Mouse (Mus musculus) left cerebral cortex, adult 9 months (tissue): ENCODE results near the gene Atg10.
"Not testable (repeated sequence)": the region's sequence is repeated elsewhere in the genome, so short reads cannot be mapped to it uniquely, and the experiment has no call there.

Source experiments
- DNase-seq, 2 experiments: peaks; one replicate each; pipeline ENCODE4 v3.0.0; 2022; ENCODE audit warnings: low spot score in 2 of 2

The Atg10 gene

DNA sequence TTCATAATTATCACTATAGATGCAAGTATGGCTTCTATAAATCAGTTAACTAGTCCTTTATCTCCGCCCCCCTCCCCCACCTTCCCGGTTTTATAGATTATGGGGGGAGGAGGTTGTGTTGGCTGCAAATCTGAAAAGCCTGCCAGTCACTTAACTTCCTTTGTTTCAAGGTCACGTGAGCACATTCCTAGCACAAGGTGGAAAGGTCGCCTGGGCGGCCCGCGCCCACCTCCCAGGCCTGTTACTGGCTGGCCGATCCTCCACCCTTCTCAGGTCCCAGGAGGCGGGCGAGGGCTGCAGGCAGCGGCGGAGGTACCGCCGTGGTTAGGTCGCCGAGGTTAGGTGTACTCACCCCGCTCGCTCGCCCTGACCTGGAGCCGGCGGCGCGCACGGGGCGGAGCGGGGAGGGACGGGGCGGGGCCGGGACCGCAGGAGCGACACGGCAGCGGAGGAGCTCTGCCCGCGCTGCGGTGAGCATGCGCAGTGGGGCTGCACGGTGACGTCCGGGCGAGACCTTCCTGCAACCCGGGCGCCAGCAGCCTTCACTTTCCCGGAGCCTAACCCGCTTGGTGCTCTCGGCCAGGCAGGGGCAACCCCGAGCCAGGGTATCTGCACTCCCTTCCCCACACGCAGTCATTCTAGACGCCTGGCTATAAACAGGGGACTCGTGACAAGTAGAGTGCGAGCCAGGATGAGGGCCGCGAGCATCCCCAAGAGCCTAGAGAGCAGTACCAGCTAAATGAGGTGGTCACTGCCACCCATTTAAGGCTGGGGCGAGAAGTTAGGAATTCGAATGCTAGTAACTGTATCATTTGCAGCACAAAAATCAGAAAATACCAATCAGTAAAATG is at the start of gene Atg10:
TSS of gene Atg10 (minus strand) at position 382 of the 851 bp plus-strand sequence.
- DNase-seq, result peak; percentile 67 to 89

DNA sequence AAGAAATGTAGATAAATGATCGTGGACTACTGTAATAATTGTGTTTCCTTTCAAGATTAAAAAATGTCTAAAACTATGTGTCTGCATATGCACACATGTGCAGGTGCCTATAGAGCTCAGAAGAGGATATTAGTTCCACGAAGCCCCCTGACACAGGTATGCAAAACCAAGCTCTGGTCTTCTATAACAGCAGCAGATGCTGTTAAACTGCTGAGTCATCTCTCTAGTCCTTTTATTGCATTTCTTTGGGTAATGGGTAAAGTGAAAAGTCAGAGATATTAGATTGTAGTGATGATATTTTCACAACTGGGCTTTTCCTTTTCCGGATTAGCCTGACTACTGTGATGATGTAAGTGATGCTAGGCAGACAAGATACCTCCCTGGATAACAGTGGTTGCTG is 28.6 kb upstream of the Atg10 start:
- DNase-seq, result no peak

DNA sequence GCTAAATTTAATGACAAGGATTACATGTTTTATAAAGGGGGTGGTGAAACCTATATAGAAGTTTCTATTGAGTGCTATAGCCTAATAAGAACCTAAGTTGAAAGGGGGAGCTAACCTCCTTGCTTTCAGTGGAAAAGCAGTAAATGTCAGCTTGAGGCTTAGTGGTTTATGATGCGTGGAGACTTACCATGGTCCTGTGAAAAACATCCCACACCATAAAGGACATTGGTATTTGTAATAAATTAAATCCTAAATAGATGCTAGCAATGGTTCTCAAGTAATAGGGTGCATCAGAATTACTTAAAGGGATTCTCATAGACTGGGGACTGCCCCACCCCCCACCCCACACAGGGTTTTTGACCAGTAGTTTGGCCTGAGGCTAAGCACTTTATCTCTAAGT is 27.9 kb upstream of the Atg10 start:
- DNase-seq, result no peak

DNA sequence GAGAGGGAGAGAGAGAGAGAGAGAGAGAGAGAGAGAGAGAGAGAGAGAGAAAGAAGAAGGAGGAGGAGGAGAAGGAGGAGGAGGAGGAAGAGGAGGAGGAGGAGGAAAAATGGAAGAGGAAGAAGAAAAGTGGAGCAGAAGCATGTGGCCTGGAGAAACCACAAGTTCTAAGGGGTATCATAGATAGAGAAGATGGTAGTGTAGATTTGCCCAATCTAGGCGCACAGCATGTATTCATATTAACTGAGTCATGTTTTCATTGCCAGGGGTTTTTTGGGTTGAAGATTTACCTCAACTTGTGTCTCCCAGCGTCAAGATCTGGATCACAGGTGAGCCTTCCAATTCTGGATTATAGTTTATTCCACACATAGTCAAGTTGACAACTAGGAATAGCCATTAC is 26.3 kb upstream of the Atg10 start:
- not testable (repeated sequence) for DNase-seq

DNA sequence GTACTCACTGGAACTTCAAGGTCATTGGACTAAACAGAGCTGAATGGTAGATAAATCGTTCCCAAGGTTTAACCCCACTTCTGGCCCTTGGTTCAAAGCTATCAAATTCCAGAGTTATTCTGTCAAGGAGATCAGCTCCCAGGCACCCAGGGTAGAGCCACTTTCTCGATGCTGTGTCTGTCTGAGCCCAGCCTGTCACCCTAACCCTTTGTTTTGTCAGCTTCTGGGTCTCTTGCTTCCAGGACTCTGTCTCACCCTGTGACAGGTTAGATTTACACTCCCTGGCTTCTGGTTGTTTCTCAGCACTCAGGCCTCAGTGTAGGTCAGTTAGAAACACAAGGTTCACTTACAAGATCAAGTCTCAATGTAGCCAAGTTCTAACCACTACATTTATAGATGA is 22.7 kb upstream of the Atg10 start:
- no peak for DNase-seq

DNA sequence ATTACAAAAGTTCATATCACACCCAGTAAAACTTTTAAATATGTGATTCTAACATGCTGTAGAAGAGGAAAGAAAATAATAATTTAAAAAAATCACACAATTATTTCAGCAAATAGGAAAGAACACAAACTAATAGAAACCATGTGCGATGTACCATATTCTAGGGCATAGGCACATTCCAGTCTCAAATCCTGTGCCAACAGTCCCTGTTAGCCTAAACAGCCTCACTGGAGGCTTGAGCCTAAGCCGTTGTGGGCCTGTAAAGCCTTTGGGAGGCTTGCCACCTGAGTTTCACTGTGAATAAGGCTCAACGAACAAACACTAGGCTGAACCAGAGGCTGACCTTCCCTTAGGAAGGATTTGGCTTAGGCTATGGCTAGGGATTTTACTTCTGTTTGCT is 14.2 kb upstream of the Atg10 start:
- DNase-seq, result no peak

DNA sequence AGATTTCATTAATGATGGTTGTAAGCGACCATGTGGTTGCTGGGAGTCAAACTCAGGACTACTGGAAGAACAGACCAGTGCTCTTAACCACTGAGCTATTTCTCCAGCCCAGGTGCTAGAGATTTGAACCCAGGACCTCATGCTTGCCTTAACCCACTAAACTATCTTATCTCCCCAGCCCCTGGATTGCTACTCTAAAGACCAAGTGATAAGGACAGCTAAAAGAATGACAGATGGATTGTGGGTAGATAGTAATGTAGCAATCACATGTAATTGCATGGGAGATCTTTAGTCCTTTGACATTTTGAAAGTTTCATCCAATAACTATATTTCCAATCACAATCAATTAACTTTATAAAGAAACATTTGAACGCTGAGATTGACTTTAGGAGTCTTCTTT is 13.1 kb upstream of the Atg10 start:
- DNase-seq, result no peak

DNA sequence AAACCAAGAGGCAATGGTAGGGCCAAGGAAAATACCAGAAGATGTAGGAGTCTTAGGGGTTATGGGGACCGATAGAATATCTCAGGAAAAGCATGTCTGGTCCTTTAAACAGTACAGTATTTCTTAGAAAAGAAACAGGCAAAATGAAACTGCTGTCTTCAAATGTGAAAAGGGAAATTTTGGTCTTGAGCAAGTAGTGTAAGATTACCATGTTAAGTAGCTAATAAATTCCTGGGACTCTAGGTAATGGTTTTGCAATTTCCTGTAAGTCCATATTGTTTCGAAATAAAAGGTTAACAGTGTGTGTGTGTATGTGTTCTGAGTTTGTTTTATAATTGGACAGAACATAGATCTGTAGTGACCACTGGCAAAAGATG is 658 bp upstream of the Atg10 start:
- no peak for DNase-seq

DNA sequence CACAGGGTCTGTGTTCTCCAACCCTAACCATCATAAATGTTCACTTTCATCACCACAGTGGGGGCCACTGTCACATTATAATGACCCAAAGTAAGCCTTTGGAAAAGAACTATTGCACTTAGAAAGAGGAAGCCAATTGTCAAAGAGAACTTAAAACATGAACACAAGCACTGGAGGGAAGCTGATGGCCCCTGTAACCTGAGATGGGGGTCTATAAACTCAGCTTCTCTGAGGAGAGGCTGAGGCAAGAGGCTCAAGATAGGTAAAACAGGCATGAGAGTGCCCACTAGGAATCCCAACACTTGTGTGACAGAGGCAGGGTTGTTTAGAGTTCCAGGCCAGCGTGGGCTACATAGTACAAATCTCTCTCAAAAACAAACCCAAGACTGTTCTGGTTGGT is 705 bp downstream of the Atg10 start:
- DNase-seq, result no peak

DNA sequence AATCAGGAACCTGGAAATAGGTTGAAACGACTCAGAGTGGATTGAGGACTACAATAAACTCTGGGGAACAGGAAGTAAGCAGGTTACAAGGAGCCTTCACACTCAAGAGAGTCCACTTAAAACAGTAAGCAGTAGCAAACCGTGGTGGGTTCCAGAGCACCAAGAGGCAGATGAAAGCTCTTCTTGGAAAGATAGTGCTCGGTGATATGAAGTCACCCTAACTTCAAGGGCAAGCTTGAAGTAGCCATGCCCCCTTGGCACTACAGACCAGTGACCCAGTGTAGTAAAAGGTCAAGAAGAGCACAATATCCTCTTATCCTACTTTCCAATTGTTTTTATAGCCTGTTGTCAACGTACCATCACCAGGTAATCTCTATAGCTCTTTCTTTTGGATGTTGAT is 2.1 kb downstream of the Atg10 start:
- no peak for DNase-seq

DNA sequence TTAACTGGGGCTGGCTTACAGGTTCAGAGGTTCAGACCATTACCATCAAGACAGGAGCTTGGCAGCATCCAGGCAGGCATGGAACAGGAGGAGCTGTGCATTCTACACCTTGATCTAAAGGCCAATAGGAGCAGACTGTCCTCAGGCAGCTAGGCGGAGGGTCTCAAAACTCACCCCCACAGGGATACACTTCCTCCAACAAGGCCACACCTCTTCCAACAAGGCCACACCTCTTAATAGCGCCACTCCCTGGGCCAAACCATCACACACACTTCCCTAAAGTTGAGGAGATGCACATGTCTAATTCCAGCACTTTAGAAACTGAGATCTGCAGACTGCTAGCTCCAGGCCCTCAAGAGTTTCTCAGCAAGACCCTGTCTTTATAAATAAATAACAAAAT is 6.1 kb downstream of the Atg10 start:
- no peak for DNase-seq

DNA sequence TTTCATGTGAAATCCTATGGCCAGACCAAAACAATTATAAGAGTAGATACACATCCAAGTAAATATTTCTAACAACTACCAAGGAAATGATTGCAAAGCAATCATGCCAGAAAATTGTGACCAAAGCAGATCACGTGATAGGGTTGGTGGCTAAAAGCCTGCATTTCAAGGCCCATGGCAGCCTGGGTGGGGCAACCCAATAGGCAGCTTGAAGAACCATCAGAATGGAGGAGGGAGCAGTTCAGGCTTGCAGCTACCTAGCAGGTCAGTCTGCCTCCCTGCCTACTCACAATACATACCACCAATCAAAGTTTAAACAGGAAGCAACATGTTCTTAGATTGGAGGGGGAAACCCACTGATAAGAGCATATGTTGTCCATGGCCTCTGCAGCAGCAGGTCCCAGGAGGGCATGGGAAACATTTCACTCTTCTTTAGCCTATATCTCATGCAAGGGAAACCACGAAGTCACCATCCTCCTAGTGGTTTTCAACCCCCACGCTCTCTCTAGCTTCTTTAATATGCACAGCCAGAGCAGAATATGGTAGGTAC is 7.0 kb downstream of the Atg10 start:
- DNase-seq, result no peak

DNA sequence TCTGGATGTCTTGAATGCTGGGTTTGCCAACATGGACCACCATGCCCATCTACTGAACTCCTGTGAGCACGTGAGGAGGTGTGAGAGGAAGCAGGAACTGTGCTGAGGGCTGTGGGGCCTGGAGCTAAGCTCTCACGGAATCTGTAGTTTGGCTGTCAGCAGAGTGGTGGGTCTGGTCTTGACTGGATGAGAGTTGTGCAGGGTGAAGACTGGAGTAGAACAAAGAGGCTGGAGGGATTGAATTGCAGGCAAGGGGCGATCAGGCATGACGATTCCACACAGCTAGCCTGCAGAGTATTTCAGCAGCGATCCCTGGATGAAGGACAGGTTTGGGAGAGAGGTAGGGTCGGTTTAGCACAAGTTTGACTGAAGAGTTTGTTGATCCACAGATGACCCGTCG is 10.8 kb downstream of the Atg10 start:
- no peak for DNase-seq

DNA sequence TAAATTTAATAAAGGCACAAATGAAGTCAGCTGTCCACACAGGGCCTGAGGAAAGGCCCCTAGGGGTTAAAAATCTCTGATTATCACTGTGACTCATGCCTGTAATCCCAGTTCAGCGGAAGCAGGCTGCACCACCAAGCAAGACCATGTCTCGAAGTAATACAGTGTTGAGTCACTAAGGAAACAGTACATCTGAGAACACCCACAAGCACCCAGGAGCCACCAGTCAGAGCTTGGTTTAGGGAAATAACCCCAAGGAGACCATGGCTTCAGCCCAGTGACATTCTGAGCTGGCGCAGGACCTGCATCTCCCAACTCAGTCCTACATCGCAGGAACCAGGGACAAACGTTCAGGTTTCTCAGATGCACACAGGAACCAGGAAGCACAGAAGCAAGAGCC is 17.5 kb downstream of the Atg10 start:
- no peak for DNase-seq

DNA sequence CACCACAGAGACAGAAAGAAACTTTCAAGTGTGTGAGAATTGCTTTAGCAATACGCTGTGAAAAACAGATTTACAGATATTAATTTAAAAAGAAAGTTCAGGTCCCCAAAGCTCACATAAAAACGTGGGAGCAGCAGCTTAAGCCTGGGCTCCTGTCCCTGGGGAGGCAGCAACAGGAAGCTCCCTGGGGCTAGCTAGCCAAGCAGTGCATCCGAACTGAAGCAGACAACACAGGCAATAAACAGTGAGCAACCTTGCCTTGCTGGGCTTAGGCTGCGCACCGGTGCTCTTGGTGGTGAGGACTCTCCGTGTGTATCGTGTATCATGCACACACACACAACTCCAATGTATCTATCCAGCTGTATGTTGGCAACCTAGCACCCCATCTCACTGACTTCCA is 21.2 kb downstream of the Atg10 start:
- no peak for DNase-seq

DNA sequence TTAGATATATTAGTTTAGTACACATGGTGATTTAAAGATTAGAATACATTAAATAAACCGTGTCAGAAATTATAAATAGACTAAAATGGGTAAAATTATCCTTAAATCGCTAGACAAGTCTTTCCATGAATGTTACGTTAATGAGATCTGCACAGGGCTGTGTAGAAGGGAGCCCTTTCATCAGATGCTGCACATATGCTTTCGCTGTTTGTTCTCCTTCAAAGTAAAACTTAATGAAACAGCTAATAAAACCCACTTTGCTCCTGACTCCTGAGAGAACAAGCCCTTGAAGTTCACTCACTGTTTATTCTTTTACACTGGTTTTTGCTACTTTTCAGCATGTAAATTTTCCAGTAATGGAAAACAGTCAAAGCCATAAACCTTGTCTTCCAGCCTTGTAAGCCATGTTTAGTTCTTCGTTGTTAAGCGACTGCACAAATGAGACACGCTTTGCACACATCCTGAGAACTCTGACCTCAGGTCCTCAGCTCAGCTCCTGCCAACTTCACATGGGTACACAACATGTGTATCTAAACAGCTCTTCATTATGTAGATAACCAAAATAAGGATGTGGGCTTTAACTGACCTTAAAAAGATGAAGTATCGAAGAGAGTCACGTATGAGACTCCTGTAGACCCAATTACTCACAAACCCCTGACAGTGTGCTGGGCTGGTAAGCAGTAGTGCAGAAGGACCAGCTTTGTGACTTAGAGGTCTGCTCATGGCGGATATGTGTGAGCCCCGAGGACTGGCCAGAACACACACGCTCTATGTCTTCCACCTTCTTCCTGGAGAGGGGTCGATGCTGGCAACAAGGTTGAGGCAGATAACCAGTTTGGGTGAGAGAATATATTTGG is 36.2 kb downstream of the Atg10 start:
- DNase-seq, result no peak

DNA sequence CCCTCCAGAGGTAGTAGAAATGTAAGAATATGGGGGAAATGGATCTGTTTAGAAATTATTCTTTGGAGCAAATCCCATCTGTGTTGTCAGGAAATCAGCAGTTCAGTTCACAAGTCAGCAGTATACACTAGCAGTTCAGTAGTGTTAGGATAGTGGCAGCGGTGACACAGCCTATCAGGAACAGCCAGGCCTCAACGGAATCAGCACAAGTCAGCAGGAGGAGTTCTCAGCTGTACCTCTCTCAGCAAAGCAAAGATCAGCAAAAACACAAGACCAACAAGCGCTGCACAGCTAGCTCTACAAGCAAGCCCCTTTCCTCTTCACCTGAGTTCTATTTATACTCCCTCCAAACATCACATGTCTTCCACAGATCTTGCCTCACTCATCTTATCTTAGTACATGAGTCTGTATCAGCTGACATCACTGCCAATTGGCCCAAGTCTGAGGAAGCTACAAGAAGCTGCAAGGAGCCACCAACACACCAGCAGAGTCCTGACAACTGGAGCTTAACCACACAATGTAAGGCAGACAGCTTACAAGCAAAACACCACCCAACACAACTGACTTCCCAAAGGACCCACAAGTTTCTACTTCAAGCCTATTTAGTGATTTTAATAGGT is 38.4 kb downstream of the Atg10 start:
- DNase-seq, result no peak

DNA sequence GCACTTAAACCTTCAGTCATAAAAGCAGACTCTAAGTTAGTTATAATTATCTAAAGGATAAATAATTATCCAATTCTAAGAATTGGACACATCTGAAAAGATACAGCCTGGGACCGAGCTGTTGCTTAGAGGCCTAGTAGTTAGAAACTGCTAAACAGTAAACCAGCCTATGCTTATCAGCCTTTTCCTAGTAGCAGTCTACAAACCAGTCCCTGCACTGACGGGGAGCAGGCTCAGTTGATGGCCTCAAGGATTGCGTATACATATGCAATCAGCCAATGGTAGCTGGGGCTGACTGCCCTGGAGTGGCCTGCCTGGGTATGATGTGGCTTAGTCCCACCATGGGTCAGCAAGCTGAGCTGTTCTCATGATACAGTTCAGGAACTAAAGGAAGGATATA is 39.5 kb downstream of the Atg10 start:
- DNase-seq, result no peak

DNA sequence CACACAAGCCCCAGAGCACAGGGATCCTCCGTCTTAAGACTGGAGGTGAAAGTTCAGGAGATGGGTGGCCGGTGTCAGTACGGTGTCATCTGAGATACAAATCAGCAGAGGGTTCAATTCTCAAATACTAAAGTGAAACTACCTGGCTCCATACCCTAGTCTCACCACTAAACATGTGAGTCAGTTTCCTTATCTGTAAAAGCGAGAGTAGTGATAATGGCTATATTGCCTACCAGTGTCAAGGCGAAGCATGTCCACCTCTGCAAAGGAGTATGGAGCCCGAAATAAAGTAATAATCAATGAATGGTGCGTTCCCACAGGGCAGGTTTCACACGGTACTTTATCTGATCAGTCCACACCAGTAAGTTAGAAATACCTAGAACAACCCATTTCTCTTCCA is 43.4 kb downstream of the Atg10 start:
- no peak for DNase-seq

DNA sequence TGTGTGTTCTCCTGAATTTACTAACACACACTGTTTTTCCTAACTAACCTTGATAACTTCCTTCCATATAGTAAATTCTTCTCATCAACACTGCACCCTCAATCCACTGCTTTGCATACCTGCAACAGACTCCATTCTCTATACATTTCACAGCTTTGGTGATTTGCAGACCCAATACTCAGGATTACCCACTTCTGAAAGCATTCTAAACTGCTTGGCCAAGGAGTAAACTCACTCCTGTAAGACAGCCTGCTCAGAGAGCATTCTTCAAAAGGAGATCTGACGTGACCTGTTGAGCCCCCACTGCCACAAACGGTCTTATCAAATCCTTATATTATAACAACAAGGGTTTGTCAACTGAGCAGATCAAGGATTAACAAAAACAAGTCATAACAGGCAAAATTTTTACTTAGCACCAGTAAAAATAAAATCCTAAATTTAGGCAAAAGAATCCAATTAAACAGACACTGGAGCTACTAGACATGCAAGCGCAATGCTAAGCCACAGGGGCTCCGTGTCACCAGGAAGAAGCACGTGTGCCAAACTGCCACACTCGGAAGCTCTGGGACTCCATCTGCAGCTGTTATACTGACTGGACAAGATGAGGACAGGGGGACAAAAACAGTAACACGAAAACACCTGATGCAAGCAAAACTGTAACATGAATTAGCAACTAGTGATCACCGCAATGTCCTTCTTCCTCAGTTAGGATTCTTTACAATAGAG is 44.4 kb downstream of the Atg10 start:
- no peak for DNase-seq

DNA sequence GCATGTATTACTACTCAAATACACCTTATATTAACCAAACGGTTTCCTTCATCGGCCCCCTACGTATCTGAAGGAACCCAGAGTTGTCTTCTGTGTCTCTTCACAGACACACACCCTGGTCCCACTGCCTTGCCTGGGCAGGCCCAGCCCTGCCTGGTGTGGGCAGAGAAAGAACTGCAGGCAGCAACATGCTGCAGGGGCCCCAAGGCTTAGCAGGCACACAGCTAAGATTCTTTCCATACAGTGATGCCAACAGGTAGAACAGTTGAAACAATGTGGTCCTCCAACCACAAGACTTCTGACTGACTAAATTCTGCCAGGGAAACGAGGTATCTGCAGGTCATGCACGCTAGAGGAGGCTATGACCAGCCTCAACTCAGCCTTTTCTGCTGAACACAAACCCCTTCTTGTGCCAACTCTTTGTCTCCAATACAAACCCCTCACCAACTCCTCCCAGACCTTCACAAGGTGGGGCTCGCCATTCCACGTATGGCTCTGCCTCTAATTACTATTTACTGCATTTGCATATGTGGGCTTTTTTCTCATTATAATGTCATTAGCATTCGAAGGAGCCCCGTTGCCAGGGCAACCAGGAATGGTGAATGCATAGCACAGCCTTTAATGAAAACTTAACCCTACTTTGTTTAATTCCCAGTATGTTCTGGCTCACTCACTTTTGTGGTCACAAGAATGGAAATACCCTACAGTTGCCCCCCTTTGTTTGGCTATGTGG is 45.2 kb downstream of the Atg10 start:
- DNase-seq, result no peak
